Mouse (Mus musculus) G1E (cell line): Measurements from ENCODE around the gene Rassf4. TPM values are rescaled to one million over a fixed set of nuclear protein-coding genes. Genes with fewer than 3 reads are reported as not detected.
"Not testable (repeated sequence)": the region's sequence is repeated elsewhere in the genome, so short reads cannot be mapped to it uniquely, and the experiment has no call there.

Source experiments
- ATAC-seq: 2 replicates; pipeline ENCODE4 v1.8.0; 2016; ENCODE audit warnings: mild to moderate bottlenecking; ENCODE audit not compliant: insufficient number of reproducible peaks, poor library complexity, low FRiP score, severe bottlenecking; ENCODE audit errors: extremely low read depth
- DNase-seq: peaks from one replicate; pipeline ENCODE4 v3.0.0; 2012; ENCODE audit warnings: low spot score
- H3K27me3 ChIP-seq: 2 replicates; pipeline ENCODE4 v1.6.1; 2012; ENCODE audit warnings: mild to moderate bottlenecking, low read length, inconsistent platforms; ENCODE audit not compliant: insufficient read depth
- H3K36me3 ChIP-seq: replicated peaks from 2 replicates; pipeline ENCODE3; 2012; ENCODE audit warnings: mild to moderate bottlenecking, inconsistent platforms
- H3K4me1 ChIP-seq: 2 replicates; pipeline ENCODE4 v1.6.1; 2012; ENCODE audit warnings: low read depth, low read length, inconsistent platforms, mixed read lengths; ENCODE audit not compliant: insufficient read depth
- H3K4me3 ChIP-seq: 2 replicates; pipeline ENCODE4 v1.5.1; 2012; ENCODE audit warnings: low read depth, mild to moderate bottlenecking, inconsistent platforms, low read length, moderate library complexity, mixed read lengths
- H3K9me3 ChIP-seq: replicated peaks from 2 replicates; pipeline ENCODE4 v1.6.1; 2012; ENCODE audit warnings: inconsistent platforms
- CTCF ChIP-seq: IDR thresholded peaks from 2 replicates; pipeline ENCODE4 v1.5.1; 2012; ENCODE audit warnings: low read depth, low read length, inconsistent platforms, mixed read lengths
- GATA1 ChIP-seq: IDR thresholded peaks from 2 replicates; pipeline ENCODE4 v1.6.1; 2012; ENCODE audit warnings: borderline replicate concordance, low read length, inconsistent platforms, mixed read lengths
- GATA2 ChIP-seq: IDR thresholded peaks from 2 replicates; pipeline ENCODE4 v1.6.1; 2012; ENCODE audit warnings: low read depth, low read length, inconsistent platforms, borderline replicate concordance
- POLR2AphosphoS5 ChIP-seq: IDR thresholded peaks from 2 replicates; pipeline ENCODE4 v1.6.1; 2012; ENCODE audit warnings: low read depth, low read length, inconsistent platforms; ENCODE audit not compliant: insufficient replicate concordance
- TAL1 ChIP-seq: conservative IDR thresholded peaks from 2 replicates; pipeline ENCODE4 v1.6.1; 2012; ENCODE audit warnings: low read depth, low read length, inconsistent platforms, mixed read lengths
- polyA plus RNA-seq: library from polyadenylated mRNA; stranded (reverse); fragments of >175 nt; gene quantifications from 2 replicates; pipeline ENCODE4 v1.2.3, GENCODE M21; 2012
- total RNA-seq, 2 experiments: library from RNA; stranded (forward) in 1 of 2; stranded (reverse) in 1 of 2; fragments of 200-1000 nt in 1 of 2; fragments of >200 nt in 1 of 2; fragmentation: Nextera tagmentation in 1 of 2; gene quantifications; 2 replicates each; pipeline ENCODE4 v1.2.3; 2014 to 2017

Rassf4 gene
- total and polyA plus RNA-seq, 3 experiments: 0.16 TPM; not detected in 2

- peaks cover 45% of the 10 kb centered on the region for H3K9me3 ChIP-seq
- H3K36me3 ChIP-seq: no peaks in the 10 kb centered on the region
- H3K27me3 ChIP-seq: no peaks in the 10 kb centered on the region
- DNase-seq (no peak), ATAC-seq (no peak)
- no peaks in the 10 kb centered on the region for H3K4me1 ChIP-seq
- H3K4me3 ChIP-seq: no peak overlapping the region
- TF ChIP-seq GATA2 (no peak), TAL1 (no peak), POLR2AphosphoS5 (no peak), GATA1 (no peak), CTCF (no peak)
Measured at GRCm38 (mm10) chr6:116633741-116634695, 39.7 kb downstream of the Rassf4 start.

DNA sequence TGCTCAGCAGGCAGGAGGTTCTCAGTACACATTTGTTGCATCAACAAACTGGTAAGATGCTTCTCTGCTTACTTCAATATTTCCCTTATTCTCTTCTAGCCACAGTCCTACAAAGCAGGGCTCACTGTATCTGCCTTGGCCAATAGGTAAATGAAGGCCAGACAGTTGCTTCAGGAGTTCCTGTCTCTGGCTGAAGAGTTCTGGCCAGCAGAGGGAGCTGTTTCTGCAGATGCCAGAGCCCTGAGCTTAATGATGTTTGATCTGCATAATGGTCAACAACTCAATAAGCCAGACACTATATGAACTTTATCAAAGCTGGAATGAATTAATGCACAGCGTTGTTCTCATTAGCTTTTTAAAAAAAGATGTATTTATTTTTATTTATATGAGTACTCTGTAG lies 41.6 kb downstream of the Rassf4 start:
- Histone ChIP-seq H3K4me3 (no peak overlapping the region), H3K27me3 (no peaks in the 10 kb centered on the region), H3K9me3 (peaks cover 37% of the 10 kb centered on the region), H3K36me3 (no peaks in the 10 kb centered on the region), H3K4me1 (no peaks in the 10 kb centered on the region)
- DNase-seq (no peak), ATAC-seq (no peak)
- no peak for TF ChIP-seq POLR2AphosphoS5
- no peak for TF ChIP-seq CTCF
- TF ChIP-seq TAL1: no peak
- TF ChIP-seq GATA2: no peak
- no peak for TF ChIP-seq GATA1

DNA sequence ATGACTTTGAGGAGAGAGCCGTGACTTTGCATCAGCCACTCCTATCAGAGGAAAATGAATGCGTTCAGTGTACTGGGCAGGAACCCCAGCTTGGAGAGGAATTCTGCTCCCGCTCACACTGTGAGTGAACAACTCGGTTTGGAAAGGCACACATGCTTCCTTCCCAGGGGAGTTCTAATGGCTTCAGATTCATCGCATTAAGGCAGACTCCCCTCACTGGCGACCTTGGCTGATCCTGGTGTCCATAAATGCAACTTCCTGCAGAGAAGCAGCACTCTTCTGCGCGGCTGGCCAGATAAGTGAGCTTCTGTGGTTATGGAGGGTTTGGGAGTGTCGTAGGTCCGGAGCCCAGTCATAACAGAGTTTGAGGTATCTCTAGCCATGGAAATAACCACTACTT lies 44.0 kb downstream of the Rassf4 start:
- H3K4me1 ChIP-seq: no peaks in the 10 kb centered on the region

DNA sequence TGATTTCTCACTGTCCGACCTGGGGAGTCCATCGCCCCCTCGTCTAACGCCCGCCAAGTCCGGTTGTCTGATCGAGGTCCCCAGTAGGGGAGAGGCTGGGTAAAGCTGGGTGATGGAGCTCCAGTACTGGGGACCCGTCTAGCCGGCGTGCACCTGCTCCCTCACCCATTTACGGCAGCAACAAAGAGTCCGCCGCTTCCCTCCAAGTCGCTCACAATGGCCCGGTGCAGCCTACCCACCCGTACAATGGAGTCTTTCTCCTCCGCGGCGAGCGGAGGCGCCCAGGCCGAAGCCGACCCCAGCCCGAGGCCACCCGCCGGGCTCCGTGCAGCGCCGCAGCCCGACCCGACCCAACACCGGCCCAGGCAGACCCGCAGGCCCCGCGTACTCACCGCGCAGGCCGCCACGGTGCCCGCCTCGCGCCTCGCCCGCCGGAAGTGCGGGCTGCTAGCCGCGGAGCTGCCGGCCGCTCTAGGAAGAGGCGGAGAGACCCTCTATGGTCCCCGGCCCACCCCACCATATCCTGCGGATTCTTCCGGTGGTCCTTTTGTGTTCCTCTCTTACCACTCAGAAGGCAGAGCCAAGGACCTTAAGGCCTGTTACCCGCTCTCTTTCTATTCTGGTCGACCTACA lies 45.1 kb downstream of the Rassf4 start, which contains the start of gene Zfp422:
Zfp422 (minus strand) TSS at position 461 of the 633 bp plus-strand sequence.
- no peak for TF ChIP-seq GATA2
- no peak for TF ChIP-seq GATA1
- TF ChIP-seq CTCF: no peak
- no peak for TF ChIP-seq TAL1
- TF ChIP-seq POLR2AphosphoS5: no peak
- H3K4me1 ChIP-seq: no peaks in the 10 kb centered on the region
- no peak within 1 kb of the TSS; the same call in 1 of the 2 replicates for H3K4me3 ChIP-seq
- no peaks in the 10 kb centered on the region for H3K27me3 ChIP-seq
- peaks cover 25% of the 10 kb centered on the region for H3K9me3 ChIP-seq
- no peaks in the 10 kb centered on the region for H3K36me3 ChIP-seq
- DNase-seq (no peak), ATAC-seq (no peak)

More for the DNA sequence above, 44.0 kb downstream of the Rassf4 start:
- Histone ChIP-seq H3K9me3 (peaks cover 31% of the 10 kb centered on the region), H3K4me3 (no peak overlapping the region), H3K27me3 (no peaks in the 10 kb centered on the region), H3K36me3 (no peaks in the 10 kb centered on the region)
- ATAC-seq (no peak), DNase-seq (no peak)
- TF ChIP-seq CTCF (no peak), POLR2AphosphoS5 (no peak), TAL1 (no peak), GATA1 (no peak), GATA2 (no peak)

GRCm38 (mm10) chr6:116628095-116628494 lies 45.7 kb downstream of the Rassf4 start:
- Histone ChIP-seq H3K9me3 (peaks cover 23% of the 10 kb centered on the region), H3K27me3 (no peaks in the 10 kb centered on the region), H3K4me1 (no peaks in the 10 kb centered on the region), H3K36me3 (no peaks in the 10 kb centered on the region), H3K4me3 (no peak overlapping the region)
- TF ChIP-seq GATA1: no peak
- no peak for TF ChIP-seq GATA2
- TF ChIP-seq TAL1: no peak
- TF ChIP-seq CTCF: no peak
- no peak for TF ChIP-seq POLR2AphosphoS5
- ATAC-seq: no peak
- DNase-seq: no peak

GRCm38 (mm10) chr6:116626417-116626816 lies 47.3 kb downstream of the Rassf4 start:
- not testable (repeated sequence) for H3K4me3 ChIP-seq, H3K4me1 ChIP-seq, H3K36me3 ChIP-seq, DNase-seq, ATAC-seq, H3K27me3 ChIP-seq
- H3K9me3 ChIP-seq: peaks cover 24% of the 10 kb centered on the region
